Mouse (Mus musculus): Measurements from ENCODE around the gene Pax9.
A peak's percentile ranks its signal among the peaks of the same experiment; 100 is the strongest.

Gene Pax9

GRCm38 (mm10) chr12:56691427-56692079, at the start of gene Pax9:
Gene Pax9, plus strand, starts transcription at chr12:56691767.
- no peak for DNase-seq

- DNase-seq: no peak
These were observed 22.0 kb upstream of the Pax9 start for GRCm38 (mm10) chr12:56669451-56670122.

GRCm38 (mm10) chr12:56670795-56671194, 20.8 kb upstream of the Pax9 start:
- DNase-seq: no peak

- peak; percentile 49 for DNase-seq
These were observed 16.8 kb upstream of the Pax9 start for GRCm38 (mm10) chr12:56674726-56675125.

- DNase-seq: no peak
These were observed 13.9 kb upstream of the Pax9 start for GRCm38 (mm10) chr12:56677620-56678019.

- DNase-seq: peak; percentile 40
These were observed 10.3 kb upstream of the Pax9 start for GRCm38 (mm10) chr12:56681096-56681811.

- no peak for DNase-seq
These were observed 3.7 kb upstream of the Pax9 start for GRCm38 (mm10) chr12:56687640-56688481.

GRCm38 (mm10) chr12:56688482-56688840, 3.1 kb upstream of the Pax9 start:
- no peak for DNase-seq

GRCm38 (mm10) chr12:56688920-56689319, 2.6 kb upstream of the Pax9 start:
- DNase-seq: no peak

GRCm38 (mm10) chr12:56689331-56689730, 2.2 kb upstream of the Pax9 start:
- DNase-seq: no peak

- no peak for DNase-seq
These were observed 1.8 kb upstream of the Pax9 start for GRCm38 (mm10) chr12:56689736-56690135.

GRCm38 (mm10) chr12:56690366-56690765, 1.2 kb upstream of the Pax9 start:
- no peak for DNase-seq

GRCm38 (mm10) chr12:56691001-56691400, 566 bp upstream of the Pax9 start:
- no peak for DNase-seq

- DNase-seq: no peak
These were observed 969 bp downstream of the Pax9 start for GRCm38 (mm10) chr12:56692536-56692935.

- DNase-seq: no peak
These were observed 2.0 kb downstream of the Pax9 start for GRCm38 (mm10) chr12:56693411-56694098.

- no peak for DNase-seq
These were observed 2.8 kb downstream of the Pax9 start for GRCm38 (mm10) chr12:56694361-56694760.

- DNase-seq: no peak
These were observed 3.4 kb downstream of the Pax9 start for GRCm38 (mm10) chr12:56694936-56695335.

- peak; percentile 67 for DNase-seq
These were observed 4.0 kb downstream of the Pax9 start for GRCm38 (mm10) chr12:56695358-56696173.

GRCm38 (mm10) chr12:56696174-56697010, 4.8 kb downstream of the Pax9 start:
- no peak for DNase-seq

- DNase-seq: no peak
These were observed 5.6 kb downstream of the Pax9 start for GRCm38 (mm10) chr12:56697011-56697740.

Measured in kidney, adult 9 months (tissue).